Mouse (Mus musculus) ES-CJ7 (cell line): Measurements from ENCODE around the gene Fancd2.
A peak's percentile ranks its signal among the peaks of the same experiment; 100 is the strongest.

Experiments used
- DNase-seq: peaks from one replicate; pipeline ENCODE4 v3.0.0; 2011; ENCODE audit warnings: low read depth, low spot score

Fancd2 gene

DNA sequence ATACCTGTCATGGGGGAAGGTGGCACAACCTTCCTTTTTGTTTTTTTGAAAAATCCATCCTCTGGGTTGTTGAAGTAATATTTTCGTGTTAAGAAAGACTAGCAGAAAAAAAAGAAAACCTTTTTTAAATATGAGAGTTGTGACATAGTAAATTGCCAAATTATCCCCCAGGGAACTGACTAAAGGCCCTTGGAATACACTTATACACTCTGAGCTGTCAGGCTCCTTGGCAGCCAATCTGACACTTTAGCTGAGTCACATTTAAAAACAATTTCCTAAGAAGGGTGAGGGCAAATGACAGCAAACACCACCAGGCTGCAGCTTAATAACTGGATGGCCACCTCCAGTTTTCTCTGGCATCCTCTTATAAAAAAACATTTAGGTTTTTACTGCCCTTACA, 9.2 kb upstream of the Fancd2 start:
- DNase-seq: no peak

DNA sequence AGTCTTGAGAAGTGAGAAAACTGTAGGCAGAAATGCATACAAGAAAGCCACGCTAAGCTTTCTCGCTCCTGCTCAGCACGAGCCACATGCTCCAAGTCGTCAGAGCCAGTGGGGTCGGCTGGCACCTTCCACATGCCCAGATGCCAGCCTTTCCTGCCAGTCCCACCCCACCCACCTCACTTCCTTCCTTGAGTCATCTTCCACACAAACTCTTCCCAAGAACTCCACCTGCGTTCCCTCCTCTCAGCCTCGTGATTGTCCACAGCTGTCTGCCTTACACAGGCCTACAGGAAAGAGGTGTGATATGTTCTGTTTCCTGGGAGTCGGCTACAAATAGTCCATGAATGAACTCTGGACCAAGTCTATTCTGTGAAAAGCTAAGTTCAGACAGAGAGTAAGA, 8.1 kb upstream of the Fancd2 start:
- no peak for DNase-seq

DNA sequence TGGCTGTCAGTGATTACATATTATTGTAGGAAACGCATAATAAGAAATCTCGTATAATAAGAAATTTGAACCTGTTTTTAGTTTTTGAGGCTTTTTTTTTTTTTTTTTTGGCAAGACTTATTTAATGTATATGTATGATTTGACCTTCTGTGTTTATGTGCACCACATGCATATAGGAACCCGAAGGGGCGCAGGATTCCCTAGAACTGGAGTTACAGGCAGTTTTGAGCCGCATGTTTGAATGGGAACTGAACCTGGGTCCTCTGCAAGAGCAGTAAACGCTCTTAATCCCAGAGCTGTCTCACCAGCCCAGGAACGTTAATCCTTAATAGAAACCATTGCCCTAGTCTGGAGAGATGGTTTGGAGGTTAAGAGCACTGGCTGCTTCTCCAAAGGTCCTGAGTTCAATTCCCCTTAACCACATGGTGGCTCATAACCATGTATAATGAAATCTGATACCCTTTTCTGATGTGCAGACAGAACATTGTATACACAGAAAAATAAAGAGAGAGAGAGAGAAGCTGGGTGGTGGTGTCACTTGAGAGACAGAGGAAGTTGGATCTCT, 440 bp downstream of the Fancd2 start:
- DNase-seq: no peak

DNA sequence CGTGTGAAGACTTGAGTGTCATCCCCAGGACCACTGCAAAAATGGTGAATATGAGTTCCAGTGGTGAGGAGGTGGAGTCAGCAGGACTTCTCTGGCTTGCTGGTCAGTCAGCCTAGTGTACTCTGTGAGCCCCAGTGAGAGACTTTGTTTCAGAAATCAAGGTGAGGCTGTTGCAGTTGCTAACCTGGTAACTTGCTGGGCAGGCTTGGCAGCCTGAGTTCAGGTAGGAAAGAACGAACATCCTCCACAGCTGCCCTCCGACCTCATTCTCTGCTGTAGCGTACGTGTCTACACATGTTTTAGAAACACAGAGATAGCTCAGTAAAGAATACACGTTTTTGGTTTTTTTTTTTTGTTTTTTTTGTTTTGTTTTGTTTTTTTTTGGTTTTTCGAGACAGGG, 3.4 kb downstream of the Fancd2 start:
- no peak for DNase-seq

DNA sequence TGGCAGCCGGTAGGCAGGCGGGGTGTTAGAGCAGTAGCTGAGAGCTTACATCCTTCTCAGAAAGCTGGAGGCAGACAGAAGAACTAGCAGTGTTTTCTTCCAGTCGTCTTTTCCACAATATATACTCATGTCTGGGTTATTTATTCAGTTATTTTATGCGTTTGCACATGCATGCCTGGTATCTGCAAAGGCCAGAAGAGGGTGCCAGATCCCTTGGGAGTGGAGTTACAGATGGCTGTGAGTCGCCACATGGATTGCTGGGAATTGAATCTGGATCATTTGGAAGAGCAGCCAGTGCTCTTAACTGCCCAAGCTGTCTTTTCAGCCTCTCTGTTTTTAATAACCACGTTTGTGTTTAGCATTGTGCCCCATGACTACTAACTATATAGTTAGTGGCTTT, 10.1 kb downstream of the Fancd2 start:
- DNase-seq: peak; percentile 21

DNA sequence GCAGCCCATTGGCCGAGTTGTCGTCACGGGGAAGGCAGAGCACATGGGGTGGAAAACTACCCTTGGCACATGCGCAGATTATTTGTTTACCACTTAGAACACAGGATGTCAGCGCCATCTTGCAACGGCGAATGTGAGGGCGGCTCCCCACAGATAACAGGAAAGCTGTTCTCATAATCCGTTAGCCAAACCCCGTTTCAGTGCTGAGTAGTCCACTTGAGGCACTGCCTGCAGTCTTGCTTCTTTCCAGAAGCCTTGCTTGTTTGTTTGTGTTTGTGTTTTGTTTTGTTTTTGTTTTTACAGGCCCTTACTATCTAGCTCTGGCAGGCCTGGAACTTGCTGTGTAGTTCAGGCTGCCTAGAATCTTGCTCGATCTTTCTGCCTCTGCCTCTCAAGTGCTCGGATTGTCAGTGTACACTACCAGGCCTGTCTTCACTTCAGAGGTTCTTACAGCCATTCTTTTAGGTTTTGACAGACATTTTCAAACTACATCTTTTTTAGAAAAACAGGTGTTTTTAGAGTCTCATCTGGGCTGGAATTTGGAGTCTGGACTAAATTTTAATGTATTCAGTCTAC, 12.5 kb downstream of the Fancd2 start:
- DNase-seq: no peak

DNA sequence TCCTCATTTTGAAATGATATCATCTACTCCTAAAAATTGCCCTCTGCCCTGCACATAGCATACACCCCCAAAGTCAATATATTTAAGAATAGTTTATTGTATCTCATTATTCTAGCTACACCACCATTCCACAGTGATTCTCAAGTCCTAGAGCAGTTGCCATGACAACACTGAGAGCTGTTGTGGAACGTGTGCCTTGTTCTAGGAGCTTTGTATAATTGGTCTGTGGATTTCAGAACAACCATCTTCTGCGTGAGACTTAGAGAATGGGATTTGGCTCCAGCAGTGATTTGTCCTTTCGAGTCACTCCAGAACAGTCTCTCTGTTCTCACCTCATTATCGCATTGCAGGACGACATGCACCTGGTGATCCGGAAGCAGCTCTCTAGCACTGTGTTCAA, 28.3 kb downstream of the Fancd2 start:
- no peak for DNase-seq

DNA sequence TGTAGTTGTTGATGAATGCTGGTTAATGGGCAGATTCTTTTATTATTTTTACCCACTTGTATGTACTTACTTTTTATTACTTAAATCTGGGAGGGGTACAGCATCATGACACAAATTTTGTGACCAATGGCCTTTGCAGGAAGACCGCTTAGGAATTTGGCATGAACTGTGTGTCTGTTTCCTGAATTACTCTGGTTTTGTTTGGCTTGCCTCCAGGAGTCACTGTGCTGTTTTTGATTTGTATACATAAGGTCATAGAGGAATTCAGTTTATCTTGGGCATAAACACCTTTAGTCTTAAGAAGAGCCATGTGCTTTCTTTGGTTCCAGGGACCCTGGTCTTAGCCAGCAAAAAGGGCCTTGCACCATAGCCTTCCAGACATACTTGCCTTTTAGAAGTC, 33.1 kb downstream of the Fancd2 start:
- DNase-seq: no peak

DNA sequence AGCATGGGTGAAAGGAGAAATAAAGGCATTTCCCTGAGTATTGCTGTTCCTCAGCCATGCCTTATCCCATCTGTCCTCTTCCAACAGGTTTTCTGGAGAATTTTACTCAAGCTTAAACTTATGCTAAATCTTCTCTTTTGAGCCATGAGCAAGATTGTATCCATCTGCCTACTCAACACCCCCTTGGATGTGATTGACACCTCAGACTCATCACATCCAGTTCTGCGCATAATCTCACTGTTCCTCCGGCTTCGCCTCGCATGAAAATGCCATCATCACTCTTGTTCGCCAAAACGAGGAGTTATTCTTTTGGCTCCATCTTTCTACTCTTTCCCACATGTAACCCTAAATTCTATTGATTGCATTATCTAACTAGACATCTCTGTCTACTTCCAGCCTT, 44.6 kb downstream of the Fancd2 start:
- no peak for DNase-seq

DNA sequence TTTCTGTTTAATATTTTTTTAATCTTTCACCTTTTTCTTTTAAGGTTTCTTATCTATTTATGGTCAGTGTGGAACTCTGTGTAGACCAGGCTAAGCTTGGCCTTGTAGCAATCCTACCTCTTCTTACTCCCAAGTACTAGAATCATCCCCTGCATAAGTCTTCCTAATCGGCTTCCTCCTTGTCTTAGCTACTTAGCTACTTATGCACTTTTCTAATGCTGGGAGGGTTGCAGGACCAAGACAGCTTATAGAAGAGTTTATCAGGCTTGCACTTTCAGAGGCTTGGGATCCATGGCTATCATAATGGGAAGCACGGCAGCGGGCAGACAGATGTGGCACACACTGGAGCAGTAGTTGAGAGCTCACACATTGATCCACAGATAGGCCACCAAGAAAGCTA, 47.8 kb downstream of the Fancd2 start:
- no peak for DNase-seq

DNA sequence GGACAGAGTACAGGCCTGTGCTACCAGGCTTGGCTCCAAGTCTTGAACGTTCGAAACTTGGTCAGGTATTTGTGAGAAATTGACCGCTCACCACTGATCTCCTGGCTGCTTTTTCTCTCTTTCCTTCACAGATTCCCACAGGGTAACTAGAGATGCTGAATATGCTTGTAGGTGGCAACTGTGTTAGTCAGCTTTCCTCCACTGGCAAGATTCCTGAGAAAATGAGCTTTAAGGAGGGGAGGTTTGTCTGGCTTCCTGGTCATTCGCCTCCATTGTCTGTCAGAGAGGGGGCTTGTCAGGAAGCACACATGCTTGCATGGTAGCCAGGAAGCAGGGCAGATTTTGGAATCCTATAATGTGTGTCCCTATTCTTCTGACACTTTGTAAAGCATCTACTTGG, 51.5 kb downstream of the Fancd2 start:
- no peak for DNase-seq

DNA sequence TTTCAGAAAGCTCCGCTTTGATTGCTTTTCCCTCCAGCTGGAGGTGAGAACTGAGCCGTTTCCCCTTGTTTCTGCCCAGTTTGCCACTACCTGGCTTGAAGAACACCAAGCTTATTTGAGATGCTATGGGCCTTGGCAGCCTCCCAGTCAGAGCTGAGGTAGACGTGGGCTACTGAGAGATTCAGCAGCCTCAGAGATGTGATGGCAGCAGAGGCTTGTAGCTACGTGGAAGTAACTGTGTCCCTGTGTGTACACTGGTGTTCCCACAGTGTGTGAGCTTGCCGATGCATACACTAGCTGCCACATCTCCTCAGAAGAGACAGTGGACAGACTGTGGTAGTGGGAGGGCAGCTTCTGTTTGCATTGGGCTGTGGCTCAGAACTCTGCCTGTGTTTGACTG, 53.6 kb downstream of the Fancd2 start:
- no peak for DNase-seq

DNA sequence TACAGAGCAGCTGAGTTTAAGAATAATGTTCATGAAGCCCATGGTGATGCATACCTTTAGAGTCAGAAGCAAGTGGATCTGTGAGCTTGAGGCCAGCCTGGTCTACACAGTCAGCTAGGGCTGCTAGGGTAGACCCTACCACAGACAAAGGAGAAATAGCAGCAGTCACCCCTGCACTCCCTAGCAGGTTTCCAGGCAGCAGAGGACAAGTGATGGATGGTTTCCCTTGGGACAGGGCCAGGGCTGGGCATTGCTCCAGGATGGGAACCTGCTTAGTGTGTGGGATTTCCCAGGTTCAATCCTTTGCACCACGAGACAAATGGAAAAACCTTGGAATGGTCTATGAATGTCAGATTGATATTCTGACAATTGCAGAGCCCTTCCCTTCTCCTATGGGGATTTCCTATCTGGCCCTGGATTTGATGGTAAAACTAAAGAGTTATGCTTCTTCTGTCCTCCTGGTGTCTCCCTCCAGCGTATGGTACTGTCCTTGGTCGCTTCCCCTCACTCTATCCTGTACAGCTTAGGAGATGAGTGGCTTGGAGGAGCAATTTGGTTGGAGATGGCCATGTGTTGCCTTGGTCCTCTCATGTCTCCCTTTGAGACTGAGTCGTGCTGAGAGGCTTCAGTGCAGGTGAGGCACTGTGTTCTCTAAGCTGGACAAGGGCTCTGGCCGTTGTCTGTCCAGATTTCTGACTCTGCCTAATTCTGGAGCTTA, 55.1 kb downstream of the Fancd2 start:
- DNase-seq: no peak

DNA sequence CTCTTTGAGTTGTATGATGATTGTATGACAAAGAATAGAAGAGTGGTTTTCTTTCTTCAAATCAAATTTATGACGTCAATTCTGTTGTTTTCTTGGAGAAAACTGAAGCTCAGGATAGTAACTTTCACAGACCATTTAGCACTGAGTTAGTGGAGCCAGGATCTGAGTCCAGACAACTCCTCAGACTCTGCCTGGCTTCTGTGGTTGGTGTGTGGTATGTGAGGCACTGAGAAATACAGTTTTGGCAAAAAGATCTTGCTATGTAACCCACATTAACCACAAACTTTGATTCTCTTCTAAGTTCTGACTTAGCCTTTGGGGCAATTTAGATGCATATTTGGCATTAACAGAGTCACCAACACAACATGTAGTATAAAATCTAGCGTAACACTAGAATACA, 61.2 kb downstream of the Fancd2 start:
- DNase-seq: no peak

DNA sequence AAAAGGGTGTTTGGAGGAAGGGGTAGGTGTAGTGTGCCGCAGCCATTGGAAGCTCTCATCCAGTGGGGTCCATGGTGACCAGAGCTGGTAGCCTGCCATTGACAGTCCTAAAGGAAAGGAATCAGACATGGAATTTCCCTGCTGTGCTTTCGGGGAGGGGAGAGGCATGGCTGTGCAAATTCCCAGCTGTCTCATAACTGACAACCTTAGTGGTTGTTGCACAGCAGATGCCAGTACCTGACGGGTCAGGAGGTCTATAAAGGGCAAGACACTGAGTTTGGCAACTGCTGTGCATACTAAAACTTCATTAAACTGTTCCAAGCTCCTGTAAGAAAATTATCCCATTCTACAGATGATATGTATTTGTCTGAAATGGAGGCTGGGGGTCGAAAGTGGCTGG, 66.5 kb downstream of the Fancd2 start:
- no peak for DNase-seq

DNA sequence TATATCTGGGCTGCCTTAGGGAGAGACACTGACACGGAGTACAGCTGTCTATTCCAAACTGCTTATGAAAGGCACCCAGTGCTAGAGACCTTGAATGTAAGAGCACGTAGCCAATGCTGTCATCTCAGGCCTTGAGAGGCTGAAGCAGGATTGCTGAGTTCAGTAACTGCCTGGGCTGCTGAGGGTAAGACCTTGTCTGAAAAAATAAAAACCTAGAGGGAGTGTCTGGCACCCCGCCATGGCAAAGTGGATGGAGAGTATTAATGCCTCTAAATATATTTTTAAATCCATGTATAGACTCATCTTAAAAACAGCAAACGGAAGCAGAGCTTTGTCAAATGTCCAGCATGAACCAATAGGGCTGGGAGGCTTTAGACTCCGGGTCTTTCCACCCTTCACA, 68.4 kb downstream of the Fancd2 start:
- no peak for DNase-seq

DNA sequence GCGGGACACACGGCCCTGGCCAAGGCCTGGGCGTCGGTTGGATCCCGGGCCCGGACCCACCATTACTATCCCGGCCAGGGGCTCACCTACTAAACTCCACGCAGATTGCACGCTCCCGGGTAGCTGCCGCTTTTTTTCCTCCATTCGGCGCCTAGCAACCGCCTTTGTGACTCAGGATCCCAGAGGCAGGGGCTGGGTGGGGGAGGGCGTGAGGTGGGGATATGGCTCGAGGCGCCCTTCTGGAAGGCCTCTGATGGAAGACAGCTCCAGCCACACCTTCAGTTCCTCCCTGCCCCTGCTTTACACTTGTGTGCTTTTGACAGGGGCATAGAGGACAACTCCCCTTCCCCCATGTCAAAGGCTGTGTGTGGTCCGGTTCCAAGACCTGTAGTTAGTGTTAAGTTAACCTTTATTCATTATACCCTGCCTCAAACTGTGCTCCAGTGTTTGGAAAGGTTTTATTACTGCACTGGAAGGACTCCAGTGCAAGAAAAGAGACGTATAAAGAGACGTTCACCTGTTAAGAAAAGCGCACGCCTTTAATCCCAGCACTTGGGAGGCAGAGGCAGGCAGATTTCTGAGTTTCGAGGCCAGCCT, 69.2 kb downstream of the Fancd2 start, which contains the start of gene Fancd2os:
Gene Fancd2os, minus strand, starts transcription at position 173 of the 597 bp plus-strand sequence.
- peak; percentile 94 for DNase-seq

DNA sequence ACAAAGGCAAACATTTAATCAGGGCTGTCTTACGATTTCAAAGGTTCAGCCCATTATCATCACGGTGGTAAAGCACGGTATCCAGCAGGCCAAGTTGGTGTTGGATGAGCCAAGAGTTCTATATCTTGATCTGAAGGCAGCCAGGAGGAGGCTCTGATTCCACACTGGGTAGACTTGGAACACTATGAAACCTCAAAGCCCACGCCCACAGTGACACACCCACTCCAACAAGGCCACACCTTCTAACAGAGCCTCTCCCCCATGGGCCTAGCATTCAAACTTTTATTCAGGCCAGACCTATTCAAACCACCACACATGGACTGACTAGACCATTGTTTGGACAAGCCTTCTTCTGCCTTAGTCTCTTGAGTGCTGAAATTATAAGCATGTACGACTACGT, 71.3 kb downstream of the Fancd2 start:
- peak; percentile 67 for DNase-seq

DNA sequence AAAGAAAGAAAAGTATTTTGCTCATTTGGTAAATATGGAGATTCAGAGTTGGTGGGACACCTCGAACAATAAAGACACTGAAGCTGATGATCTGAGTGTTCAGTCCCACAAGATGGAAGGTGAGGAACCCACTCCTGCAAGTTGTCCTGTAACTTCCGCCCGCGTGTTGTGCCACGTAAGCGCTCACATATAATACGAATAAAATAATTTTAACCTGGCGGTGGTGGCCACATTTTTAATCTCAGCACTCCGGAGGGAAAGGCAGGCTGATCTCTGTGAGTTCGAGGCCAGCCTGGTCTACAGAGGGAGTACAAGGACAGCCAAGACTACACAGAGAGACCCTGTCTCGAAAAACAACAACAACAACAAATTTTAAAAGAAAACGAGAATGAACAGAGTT, 72.5 kb downstream of the Fancd2 start:
- DNase-seq: no peak

DNA sequence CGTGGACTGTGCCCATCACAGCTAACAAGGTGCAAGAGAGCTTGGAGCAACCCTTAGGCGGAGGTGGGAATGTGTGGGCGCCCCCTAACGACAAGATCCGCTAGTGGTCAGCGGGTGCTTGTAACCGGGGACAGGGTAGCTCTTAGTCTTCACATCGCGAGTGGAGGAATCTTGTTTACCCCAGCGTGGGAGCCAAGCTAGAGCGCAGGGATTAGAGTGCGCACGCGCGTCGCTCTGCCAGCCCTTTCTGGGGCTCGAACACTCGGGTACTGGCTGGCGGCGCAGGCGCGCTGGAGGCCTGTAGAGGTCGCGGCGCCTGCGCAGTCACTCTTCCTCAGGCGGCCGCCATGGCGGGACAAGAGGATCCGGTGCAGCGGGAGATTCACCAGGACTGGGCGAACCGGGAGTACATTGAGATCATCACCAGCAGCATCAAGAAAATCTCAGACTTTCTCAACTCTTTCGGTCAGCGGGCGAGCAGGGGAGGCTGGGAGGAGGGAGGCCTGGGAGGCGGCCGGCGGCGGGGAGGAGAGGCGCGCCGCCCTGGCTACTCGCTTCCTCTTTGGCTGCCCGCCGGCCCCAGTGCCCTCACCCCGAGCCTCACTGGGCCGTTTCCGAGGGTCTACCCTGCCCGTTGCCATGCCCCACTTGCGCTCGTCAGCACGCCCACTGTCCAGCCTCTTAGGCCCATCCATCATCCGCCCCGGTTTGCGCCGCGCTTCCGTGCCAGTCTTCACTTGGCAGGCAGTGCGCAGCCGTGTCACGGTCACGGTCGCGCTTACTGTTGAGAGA, 73.1 kb downstream of the Fancd2 start, which contains the start of gene Brk1:
Gene Brk1, plus strand, starts transcription at position 341 of the 792 bp plus-strand sequence.
- DNase-seq: peak; percentile 98

DNA sequence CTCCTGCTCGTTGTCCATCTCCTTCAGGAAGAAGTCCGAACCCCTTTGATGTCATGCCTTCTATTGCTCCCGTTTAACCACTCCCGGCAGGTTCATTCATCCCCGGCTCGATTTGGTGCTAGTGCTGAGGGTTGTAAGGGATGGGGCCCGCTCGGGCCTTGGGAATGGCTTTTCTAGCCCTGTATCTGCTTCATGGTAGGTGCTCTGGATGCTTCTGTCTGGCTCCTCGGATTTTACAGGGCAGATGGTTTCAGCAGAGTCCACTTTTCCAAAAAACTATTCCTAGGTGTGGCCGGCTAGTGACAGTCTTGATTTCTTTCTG, 73.7 kb downstream of the Fancd2 start:
- no peak for DNase-seq

DNA sequence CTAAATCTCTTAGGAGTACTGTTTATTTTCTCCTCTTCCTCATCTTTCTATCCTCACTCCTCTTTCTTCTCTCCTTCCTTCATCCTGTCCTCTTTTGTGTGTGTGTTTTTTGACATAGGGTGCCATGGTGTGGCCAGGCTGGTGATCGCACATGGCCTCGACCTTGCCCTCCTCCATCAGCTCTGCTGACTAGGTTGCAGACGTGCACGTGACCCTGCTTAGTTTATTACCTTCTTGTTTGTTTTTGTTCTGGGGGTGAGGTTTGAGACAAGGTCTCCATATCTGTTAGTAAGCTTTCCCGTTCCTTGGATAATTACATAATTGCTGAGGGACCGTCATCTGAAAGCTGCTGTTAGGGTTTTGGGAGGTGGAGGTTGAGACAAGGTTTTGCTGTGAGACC, 77.4 kb downstream of the Fancd2 start:
- DNase-seq: no peak
